Mouse (Mus musculus) lung, adult 2 months (tissue): Measurements from ENCODE around the gene Hist1h1a.

Source experiments
- CTCF ChIP-seq: fragments of 200-500 bp; IDR thresholded peaks from 2 replicates; pipeline ENCODE4 v1.5.1; 2011; ENCODE audit warnings: mild to moderate bottlenecking, low read length, control low read depth; ENCODE audit not compliant: insufficient read depth
- POLR2A ChIP-seq: fragments of 200-500 bp; IDR thresholded peaks from 2 replicates; pipeline ENCODE4 v1.6.1; 2011; ENCODE audit warnings: low read depth, mild to moderate bottlenecking, control low read depth, low read length, borderline replicate concordance; ENCODE audit errors: extremely low read depth

- no peak for TF ChIP-seq CTCF
- no peak for TF ChIP-seq POLR2A
Observed at GRCm38 (mm10) chr13:23757921-23758320, 5.5 kb upstream of the Hist1h1a start.
